Mouse (Mus musculus) forebrain, embryonic 13.5 days (tissue): Measurements from ENCODE around the gene Clps. TPM values are rescaled to one million over a fixed set of nuclear protein-coding genes. Genes with fewer than 3 reads are reported as not detected.
A peak's percentile ranks its signal among the peaks of the same experiment; 100 is the strongest.

Source experiments
- ATAC-seq: fragments of 200-750 bp; cut with Nextera tagmentation; 2 replicates; pipeline ENCODE4 v1.8.0; 2017
- H3K27ac ChIP-seq: fragments of 300-500 bp; sonication (generic); 2 replicates; pipeline ENCODE4 v1.5.1; 2015; ENCODE audit warnings: inconsistent platforms, mild to moderate bottlenecking, moderate library complexity
- H3K27me3 ChIP-seq: fragments of 300-500 bp; sonication (generic); 2 replicates; pipeline ENCODE4 v1.6.1; 2015; ENCODE audit warnings: mild to moderate bottlenecking, inconsistent platforms
- H3K36me3 ChIP-seq: fragments of 300-500 bp; sonication (generic); 2 replicates; pipeline ENCODE4 v1.6.1; 2015; ENCODE audit warnings: mild to moderate bottlenecking, inconsistent platforms; ENCODE audit not compliant: poor library complexity, severe bottlenecking
- H3K4me1 ChIP-seq: fragments of 300-500 bp; sonication (generic); 2 replicates; pipeline ENCODE4 v1.6.1; 2015; ENCODE audit warnings: inconsistent platforms
- H3K4me2 ChIP-seq: fragments of 300-500 bp; sonication (generic); 2 replicates; pipeline ENCODE4 v1.6.1; 2015; ENCODE audit warnings: inconsistent platforms, mild to moderate bottlenecking, moderate library complexity
- H3K4me3 ChIP-seq: fragments of 300-500 bp; sonication (generic); 2 replicates; pipeline ENCODE4 v1.5.1; 2015; ENCODE audit warnings: mild to moderate bottlenecking, inconsistent platforms
- H3K9ac ChIP-seq: fragments of 300-500 bp; sonication (generic); 2 replicates; pipeline ENCODE4 v1.6.1; 2015; ENCODE audit warnings: mild to moderate bottlenecking, inconsistent platforms
- H3K9me3 ChIP-seq: fragments of 300-500 bp; sonication (generic); replicated peaks from 2 replicates; pipeline ENCODE4 v1.6.1; 2016; ENCODE audit warnings: inconsistent platforms
- WGBS: fragments of 180-500 bp; shearing (Covaris S2); methylation state at CpG from one replicate; pipeline ENCODE4 v1.1.7; 2015; 5-methylcytosine and 5-hydroxymethylcytosine counted together
- microRNA-seq: library from miRNA; unstranded; fragments of <30 nt; microRNA quantifications from one replicate; pipeline ENCODE4, GENCODE M21; 2016
- polyA plus RNA-seq: library from polyadenylated mRNA; unstranded; fragments of >200 nt; fragmentation: Nextera tagmentation; extraction: Ambion mirVana; gene quantifications from 2 replicates; pipeline ENCODE4 v1.2.1, GENCODE M21; 2015

Clps gene
- polyA plus RNA-seq, 1 experiment from 2014 or later = 0.54 TPM

GRCm38 (mm10) chr17:28514555-28514954 is 46.0 kb downstream of the Clps start:
- no peak overlapping the region for H3K9ac ChIP-seq
- 75% methylated on average over 5 of the region's 5 CpGs for WGBS
- ATAC-seq = no peak
- H3K4me2 ChIP-seq = no peak overlapping the region
- no peaks in the 10 kb centered on the region for H3K36me3 ChIP-seq
- peaks cover 24% of the 10 kb centered on the region for H3K27me3 ChIP-seq
- no peak overlapping the region for H3K27ac ChIP-seq
- no peaks in the 10 kb centered on the region for H3K9me3 ChIP-seq
- no peak overlapping the region for H3K4me3 ChIP-seq
- H3K4me1 ChIP-seq = peaks cover 30% of the 10 kb centered on the region

GRCm38 (mm10) chr17:28513844-28514243 is 46.7 kb downstream of the Clps start:
- Histone ChIP-seq H3K4me3 (no peak overlapping the region), H3K4me1 (peaks cover 27% of the 10 kb centered on the region), H3K9me3 (no peaks in the 10 kb centered on the region), H3K9ac (no peak overlapping the region), H3K36me3 (no peaks in the 10 kb centered on the region), H3K27me3 (peaks cover 24% of the 10 kb centered on the region), H3K4me2 (no peak overlapping the region), H3K27ac (no peak overlapping the region)
- no peak for ATAC-seq
- 65% methylated on average over 7 of the region's 7 CpGs for WGBS

- Histone ChIP-seq H3K4me1 (peaks cover 22% of the 10 kb centered on the region), H3K4me3 (no peak overlapping the region), H3K4me2 (no peak overlapping the region), H3K27me3 (peaks cover 24% of the 10 kb centered on the region), H3K27ac (no peak overlapping the region), H3K9ac (no peak overlapping the region), H3K36me3 (no peaks in the 10 kb centered on the region), H3K9me3 (no peaks in the 10 kb centered on the region)
- WGBS = 81% methylated on average over 1 of the region's 1 CpGs
- no peak for ATAC-seq
Observed at GRCm38 (mm10) chr17:28513337-28513736, 47.2 kb downstream of the Clps start.

GRCm38 (mm10) chr17:28512696-28513095 is 47.9 kb downstream of the Clps start:
- Histone ChIP-seq H3K27ac (no peak overlapping the region), H3K27me3 (peaks cover 24% of the 10 kb centered on the region), H3K36me3 (no peaks in the 10 kb centered on the region), H3K4me3 (no peak overlapping the region), H3K4me2 (no peak overlapping the region), H3K9me3 (no peaks in the 10 kb centered on the region), H3K9ac (no peak overlapping the region), H3K4me1 (peaks cover 17% of the 10 kb centered on the region)
- no peak for ATAC-seq
- WGBS = 57% methylated on average over 6 of the region's 6 CpGs

- no peak overlapping the region for H3K4me3 ChIP-seq
- H3K27ac ChIP-seq = no peak overlapping the region
- H3K4me2 ChIP-seq = no peak overlapping the region
- ATAC-seq = no peak
- peaks cover 24% of the 10 kb centered on the region for H3K27me3 ChIP-seq
- 44% methylated on average over 9 of the region's 9 CpGs for WGBS
- H3K4me1 ChIP-seq = peaks cover 12% of the 10 kb centered on the region
- H3K36me3 ChIP-seq = no peaks in the 10 kb centered on the region
- H3K9me3 ChIP-seq = no peaks in the 10 kb centered on the region
- no peak overlapping the region for H3K9ac ChIP-seq
Observed at GRCm38 (mm10) chr17:28511616-28512541, 48.7 kb downstream of the Clps start.

- peaks cover 12% of the 10 kb centered on the region for H3K4me1 ChIP-seq
- peak overlapping the region; percentile 33 for H3K4me2 ChIP-seq
- H3K4me3 ChIP-seq = no peak overlapping the region
- H3K27ac ChIP-seq = no peak overlapping the region
- peak overlapping the region; percentile 34; the same call in 1 of the 2 replicates for H3K9ac ChIP-seq
- H3K27me3 ChIP-seq = peaks cover 24% of the 10 kb centered on the region
- WGBS = 8% methylated on average over 28 of the region's 28 CpGs
- no peaks in the 10 kb centered on the region for H3K36me3 ChIP-seq
- no peaks in the 10 kb centered on the region for H3K9me3 ChIP-seq
- no peak for ATAC-seq
Observed at GRCm38 (mm10) chr17:28510445-28511342, 49.9 kb downstream of the Clps start.

Small RNA genes within 50 kb of the gene (microRNA-seq; reads per million reads assigned to microRNA genes)
- not detected for gene Gm25195
- not detected for gene Mir6969

Other genes with a start within 250 kb of the Clps start
- 22.6 and 24.6 TPM in 2 replicates for gene Fance, start 247.2 kb downstream of the Clps start, polyA plus RNA-seq
- gene Rpl10a, start 232.3 kb downstream of the Clps start, polyA plus RNA-seq = 444 and 501 TPM in 2 replicates
- gene Tead3, start 209.9 kb downstream of the Clps start, polyA plus RNA-seq = 2.4 and 2.8 TPM in 2 replicates
- gene Tulp1, start 195.5 kb downstream of the Clps start, polyA plus RNA-seq = 1.4 and 1.7 TPM in 2 replicates
- 29.4 and 30.1 TPM in 2 replicates for gene Fkbp5, start 43.2 kb downstream of the Clps start, polyA plus RNA-seq
- not detected in 2 replicates for gene Armc12, start 30.0 kb downstream of the Clps start, polyA plus RNA-seq
- gene Clpsl2, start 11.4 kb downstream of the Clps start, polyA plus RNA-seq = not detected in 2 replicates
- 2.8 and 2.9 TPM in 2 replicates for gene Lhfpl5, start 14.9 kb upstream of the Clps start, polyA plus RNA-seq
- 134 and 135 TPM in 2 replicates for gene Srpk1, start 61.9 kb upstream of the Clps start, polyA plus RNA-seq
- 0.86 and 0.99 TPM in 2 replicates for gene Slc26a8, start 129.5 kb upstream of the Clps start, polyA plus RNA-seq
- 27.1 and 29.6 TPM in 2 replicates for gene Mapk14, start 130.6 kb upstream of the Clps start, polyA plus RNA-seq
- gene AC170998.1, start 165.3 kb upstream of the Clps start, polyA plus RNA-seq = 2.1 and 3.5 TPM in 2 replicates
- 0.72 and 1.1 TPM in 2 replicates for gene Mapk13, start 208.5 kb upstream of the Clps start, polyA plus RNA-seq
- gene Brpf3, start 240.3 kb upstream of the Clps start, polyA plus RNA-seq = 10.2 and 11.3 TPM in 2 replicates